Mouse (Mus musculus) liver, postnatal 0 days (tissue): Measurements from ENCODE around the gene Ppp1r8.

ENCODE experiments used
- CTCF ChIP-seq: sonication (generic); IDR thresholded peaks from 2 replicates; pipeline ENCODE4 v1.5.1; 2016; ENCODE audit warnings: antibody characterized with exemption, low read depth
- EP300 ChIP-seq: IDR thresholded peaks from 2 replicates; pipeline ENCODE4 v1.6.1; 2016; ENCODE audit warnings: antibody characterized with exemption, low read depth, mild to moderate bottlenecking

- no peak for TF ChIP-seq CTCF
- TF ChIP-seq EP300 = no peak
Measured at GRCm38 (mm10) chr4:132841493-132841892, 1.5 kb downstream of the Ppp1r8 start.
